Mouse (Mus musculus): ENCODE measurements around the gene Ctnna3. TPM values are rescaled to one million over a fixed set of nuclear protein-coding genes. Genes with fewer than 3 reads are reported as not detected.

Ctnna3 gene
- total and polyA plus RNA-seq, 2 experiments = 0.09 TPM; not detected in 1

- H3K9ac ChIP-seq (ENCODE audit: low read depth, low read length) = no peak overlapping the region
- TF ChIP-seq POLR2A (IDR thresholded peaks at IDR 0.05; ENCODE audit: extremely low read depth, insufficient read depth, low read length) (no peak), CTCF (IDR thresholded peaks at IDR 0.05; ENCODE audit: low read depth, low read length) (no peak)
- no peak overlapping the region for H3K27ac ChIP-seq (replicated peaks; ENCODE audit: insufficient read depth, low read depth, low read length)
- H3K36me3 ChIP-seq (ENCODE audit: control insufficient read depth, insufficient read depth, low read length) = no peaks in the 10 kb centered on the region
- H3K79me2 ChIP-seq (ENCODE audit: control insufficient read depth, insufficient read depth, low read length) = no peaks in the 10 kb centered on the region
- DNase-seq (ENCODE audit: extremely low read depth, low read depth, low spot score) = no peak
- H3K4me3 ChIP-seq (ENCODE audit: insufficient read depth, low read depth, low read length) = no peak overlapping the region
- no peaks in the 10 kb centered on the region for H3K4me1 ChIP-seq (ENCODE audit: control insufficient read depth, insufficient read depth, low read length)
- 85% methylated on average over 3 of the region's 3 CpGs for WGBS
- H3K27me3 ChIP-seq (ENCODE audit: control insufficient read depth, insufficient read depth, low read length) = no peaks in the 10 kb centered on the region
Observed at GRCm38 (mm10) chr10:63650307-63650706, 220.4 kb downstream of the Ctnna3 start.

GRCm38 (mm10) chr10:63652887-63653286 lies 223.0 kb downstream of the Ctnna3 start:
- Histone ChIP-seq H3K9ac (ENCODE audit: low read depth, low read length) (no peak overlapping the region), H3K27me3 (ENCODE audit: control insufficient read depth, insufficient read depth, low read length) (no peaks in the 10 kb centered on the region), H3K36me3 (ENCODE audit: control insufficient read depth, insufficient read depth, low read length) (no peaks in the 10 kb centered on the region), H3K4me3 (ENCODE audit: insufficient read depth, low read depth, low read length) (no peak overlapping the region), H3K79me2 (ENCODE audit: control insufficient read depth, insufficient read depth, low read length) (no peaks in the 10 kb centered on the region), H3K4me1 (ENCODE audit: control insufficient read depth, insufficient read depth, low read length) (no peaks in the 10 kb centered on the region), H3K27ac (replicated peaks; ENCODE audit: insufficient read depth, low read depth, low read length) (no peak overlapping the region)
- TF ChIP-seq CTCF (IDR thresholded peaks at IDR 0.05; ENCODE audit: low read depth, low read length) (no peak), POLR2A (IDR thresholded peaks at IDR 0.05; ENCODE audit: extremely low read depth, insufficient read depth, low read length) (no peak)
- no peak for DNase-seq (ENCODE audit: extremely low read depth, low read depth, low spot score)
- 82% methylated on average over 9 of the region's 9 CpGs for WGBS

DNA sequence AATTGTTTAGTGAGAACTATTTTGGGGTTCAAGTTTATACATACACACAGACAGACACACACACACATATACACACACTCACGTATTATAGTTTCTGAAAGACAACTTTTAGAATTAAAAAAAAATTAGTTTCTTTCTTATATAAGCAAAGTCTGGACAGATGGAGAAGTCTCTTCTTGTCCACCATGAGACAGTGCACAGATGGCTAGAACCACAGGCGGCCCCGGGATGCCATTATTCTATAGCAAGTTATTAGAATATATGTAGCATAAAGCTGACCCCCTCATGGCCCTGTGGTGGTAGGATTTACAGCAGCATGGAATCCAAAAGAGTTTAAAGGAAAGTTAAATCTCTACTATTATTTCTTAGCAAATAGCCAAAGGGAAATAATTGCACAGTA lies 223.7 kb downstream of the Ctnna3 start:
- Histone ChIP-seq H3K79me2 (ENCODE audit: control insufficient read depth, insufficient read depth, low read length) (no peaks in the 10 kb centered on the region), H3K9ac (ENCODE audit: low read depth, low read length) (no peak overlapping the region), H3K27me3 (ENCODE audit: control insufficient read depth, insufficient read depth, low read length) (no peaks in the 10 kb centered on the region), H3K4me3 (ENCODE audit: insufficient read depth, low read depth, low read length) (no peak overlapping the region), H3K36me3 (ENCODE audit: control insufficient read depth, insufficient read depth, low read length) (no peaks in the 10 kb centered on the region), H3K4me1 (ENCODE audit: control insufficient read depth, insufficient read depth, low read length) (no peaks in the 10 kb centered on the region), H3K27ac (replicated peaks; ENCODE audit: insufficient read depth, low read depth, low read length) (no peak overlapping the region)
- no peak for DNase-seq (ENCODE audit: extremely low read depth, low read depth, low spot score)
- WGBS = 96% methylated on average over 3 of the region's 3 CpGs
- TF ChIP-seq CTCF (IDR thresholded peaks at IDR 0.05; ENCODE audit: low read depth, low read length) (no peak), POLR2A (IDR thresholded peaks at IDR 0.05; ENCODE audit: extremely low read depth, insufficient read depth, low read length) (no peak)

DNA sequence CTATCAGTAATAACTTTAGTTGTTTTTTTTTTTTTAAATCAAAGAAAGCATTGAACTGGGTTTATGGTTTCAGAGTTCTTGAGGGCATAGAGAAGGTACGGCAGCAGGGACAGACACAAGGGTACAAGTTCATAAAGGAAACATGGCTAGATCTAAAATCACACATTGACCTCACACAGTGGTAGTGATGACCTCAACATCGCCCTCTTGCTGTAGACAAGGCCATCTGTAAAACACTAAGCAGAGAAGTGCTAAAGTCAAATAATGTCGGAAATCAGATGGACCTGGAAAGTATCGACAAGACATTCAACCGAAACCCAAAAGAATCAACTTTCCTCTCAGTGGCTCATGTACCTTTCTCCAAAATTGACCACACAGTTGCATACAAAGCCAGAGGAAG lies 224.7 kb downstream of the Ctnna3 start:
- DNase-seq (ENCODE audit: extremely low read depth, low read depth, low spot score) = no peak
- no peak overlapping the region for H3K4me3 ChIP-seq (ENCODE audit: insufficient read depth, low read depth, low read length)
- H3K36me3 ChIP-seq (ENCODE audit: control insufficient read depth, insufficient read depth, low read length) = no peaks in the 10 kb centered on the region
- H3K27me3 ChIP-seq (ENCODE audit: control insufficient read depth, insufficient read depth, low read length) = no peaks in the 10 kb centered on the region
- no peaks in the 10 kb centered on the region for H3K4me1 ChIP-seq (ENCODE audit: control insufficient read depth, insufficient read depth, low read length)
- H3K9ac ChIP-seq (ENCODE audit: low read depth, low read length) = no peak overlapping the region
- no peaks in the 10 kb centered on the region for H3K79me2 ChIP-seq (ENCODE audit: control insufficient read depth, insufficient read depth, low read length)
- 89% methylated on average over 5 of the region's 5 CpGs for WGBS
- TF ChIP-seq CTCF (IDR thresholded peaks at IDR 0.05; ENCODE audit: low read depth, low read length) (no peak), POLR2A (IDR thresholded peaks at IDR 0.05; ENCODE audit: extremely low read depth, insufficient read depth, low read length) (no peak)
- no peak overlapping the region for H3K27ac ChIP-seq (replicated peaks; ENCODE audit: insufficient read depth, low read depth, low read length)

DNA sequence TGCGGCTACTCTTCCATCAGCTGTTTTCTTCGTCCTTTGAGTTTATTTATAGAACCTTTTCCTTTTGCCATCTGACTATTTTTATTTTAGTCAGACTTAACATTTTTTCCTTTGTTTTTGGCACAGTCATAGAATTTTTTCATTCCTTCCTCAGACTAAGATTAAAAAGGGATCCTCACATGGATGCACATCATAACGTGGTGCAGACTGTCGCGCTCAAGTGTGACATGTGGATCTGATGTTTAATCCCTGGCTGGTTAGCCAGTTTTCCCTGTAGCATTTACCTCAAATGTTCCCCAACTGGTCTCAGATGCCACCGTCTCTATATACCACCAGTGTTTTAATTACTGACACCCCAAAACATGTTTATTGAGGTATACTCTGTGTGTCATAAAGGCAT lies 246.4 kb downstream of the Ctnna3 start:
- H3K27ac ChIP-seq (replicated peaks; ENCODE audit: insufficient read depth, low read depth, low read length) = no peak overlapping the region
- H3K36me3 ChIP-seq (ENCODE audit: control insufficient read depth, insufficient read depth, low read length) = no peaks in the 10 kb centered on the region
- H3K4me3 ChIP-seq (ENCODE audit: insufficient read depth, low read depth, low read length) = no peak overlapping the region
- 90% methylated on average over 6 of the region's 6 CpGs for WGBS
- no peaks in the 10 kb centered on the region for H3K27me3 ChIP-seq (ENCODE audit: control insufficient read depth, insufficient read depth, low read length)
- no peaks in the 10 kb centered on the region for H3K79me2 ChIP-seq (ENCODE audit: control insufficient read depth, insufficient read depth, low read length)
- H3K4me1 ChIP-seq (ENCODE audit: control insufficient read depth, insufficient read depth, low read length) = no peaks in the 10 kb centered on the region
- TF ChIP-seq CTCF (IDR thresholded peaks at IDR 0.05; ENCODE audit: low read depth, low read length) = no peak
- no peak for TF ChIP-seq POLR2A (IDR thresholded peaks at IDR 0.05; ENCODE audit: extremely low read depth, insufficient read depth, low read length)
- no peak for DNase-seq (ENCODE audit: extremely low read depth, low read depth, low spot score)
- H3K9ac ChIP-seq (ENCODE audit: low read depth, low read length) = no peak overlapping the region

DNA sequence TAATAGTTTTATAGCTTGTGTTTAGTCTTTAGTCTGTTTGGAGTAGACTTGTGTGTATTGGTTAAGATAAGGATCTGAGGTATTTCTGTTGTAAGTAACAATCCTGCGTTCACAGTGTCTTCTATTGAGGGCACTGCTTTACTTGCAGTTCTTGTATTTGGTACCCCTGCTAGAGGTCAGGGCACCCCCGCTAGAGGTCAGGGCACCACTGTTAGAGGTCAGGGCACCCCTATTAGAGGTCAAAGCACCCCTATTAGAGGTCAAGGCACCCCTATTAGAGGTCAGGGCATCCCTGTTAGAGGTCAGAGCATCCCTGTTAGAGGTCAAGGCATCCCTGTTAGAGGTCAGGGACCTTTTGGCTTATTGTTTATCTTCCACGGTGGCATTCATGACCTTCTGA lies 259.3 kb downstream of the Ctnna3 start:
- H3K4me3 ChIP-seq (ENCODE audit: insufficient read depth, low read depth, low read length) = no peak overlapping the region
- no peaks in the 10 kb centered on the region for H3K4me1 ChIP-seq (ENCODE audit: control insufficient read depth, insufficient read depth, low read length)
- DNase-seq (ENCODE audit: extremely low read depth, low read depth, low spot score) = no peak
- no peak for TF ChIP-seq POLR2A (IDR thresholded peaks at IDR 0.05; ENCODE audit: extremely low read depth, insufficient read depth, low read length)
- no peak for TF ChIP-seq CTCF (IDR thresholded peaks at IDR 0.05; ENCODE audit: low read depth, low read length)
- no peak overlapping the region for H3K27ac ChIP-seq (replicated peaks; ENCODE audit: insufficient read depth, low read depth, low read length)
- no peaks in the 10 kb centered on the region for H3K79me2 ChIP-seq (ENCODE audit: control insufficient read depth, insufficient read depth, low read length)
- 14% methylated on average over 3 of the region's 3 CpGs for WGBS
- H3K36me3 ChIP-seq (ENCODE audit: control insufficient read depth, insufficient read depth, low read length) = no peaks in the 10 kb centered on the region
- H3K9ac ChIP-seq (ENCODE audit: low read depth, low read length) = no peak overlapping the region
- no peaks in the 10 kb centered on the region for H3K27me3 ChIP-seq (ENCODE audit: control insufficient read depth, insufficient read depth, low read length)
